Mouse (Mus musculus) heart, postnatal 0 days (tissue): Measurements from ENCODE around the gene Fibp.

Experiments
- CTCF ChIP-seq: IDR thresholded peaks from 2 replicates; pipeline ENCODE4 v1.5.1; 2016; ENCODE audit warnings: antibody characterized with exemption, control low read depth, low read depth
- EP300 ChIP-seq: IDR thresholded peaks from 2 replicates; pipeline ENCODE4 v1.6.1; 2016; ENCODE audit warnings: antibody characterized with exemption, low read depth

DNA sequence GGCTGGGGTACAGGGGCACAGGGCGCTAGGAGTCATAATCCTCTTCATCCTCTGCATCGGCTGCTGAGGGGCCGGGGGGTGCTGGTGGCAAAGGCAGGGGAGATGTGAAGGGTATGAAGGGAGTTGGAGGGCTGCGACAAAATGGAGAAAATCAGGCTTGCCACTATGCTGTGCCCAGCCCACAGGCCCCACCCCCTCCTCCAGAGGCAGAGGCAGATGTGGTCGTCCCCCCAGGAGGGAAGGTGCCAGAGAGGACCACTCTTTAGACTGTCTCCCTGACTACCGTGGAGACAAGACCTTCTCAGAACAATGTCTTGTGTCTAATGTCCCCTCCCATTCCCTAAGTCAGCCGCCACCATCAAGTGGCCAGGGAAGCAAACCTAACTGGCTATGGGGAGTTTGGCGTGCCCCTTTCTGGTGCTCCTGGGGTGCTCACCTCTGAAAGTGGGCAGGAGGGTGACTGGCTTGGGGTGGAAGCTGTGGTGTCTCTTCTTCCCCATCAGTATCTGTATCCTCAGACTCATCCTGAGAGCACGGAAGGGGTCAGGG lies 37.4 kb upstream of the Fibp start:
- no peak for TF ChIP-seq EP300
- TF ChIP-seq CTCF: no peak
